Mouse (Mus musculus) liver, postnatal 0 days (tissue): Measurements from ENCODE around the gene Polr2l. TPM values are rescaled to one million over a fixed set of nuclear protein-coding genes. Genes with fewer than 3 reads are reported as not detected.
A peak's percentile ranks its signal among the peaks of the same experiment; 100 is the strongest.

ENCODE experiments used
- ATAC-seq: fragments of 200-750 bp; cut with Nextera tagmentation; 2 replicates; pipeline ENCODE4 v1.8.0; 2017; ENCODE audit warnings: mild to moderate bottlenecking, moderate library complexity
- DNase-seq: peaks from one replicate; pipeline ENCODE4 v3.0.0-alpha.2; 2016
- H3K27ac ChIP-seq: fragments of 300-500 bp; sonication (generic); 2 replicates; pipeline ENCODE4 v1.5.1; 2014; ENCODE audit warnings: antibody characterized with exemption, moderate library complexity, mild to moderate bottlenecking, low read depth
- H3K27me3 ChIP-seq: fragments of 300-500 bp; sonication (generic); 2 replicates; pipeline ENCODE4 v1.6.1; 2014; ENCODE audit warnings: low read length, control low read depth, mixed read lengths; ENCODE audit not compliant: insufficient read depth
- H3K36me3 ChIP-seq: fragments of 300-500 bp; sonication (generic); replicated peaks from 2 replicates; pipeline ENCODE4 v1.6.1; 2014; ENCODE audit warnings: mild to moderate bottlenecking, control low read depth, low read length, moderate library complexity, mixed read lengths; ENCODE audit not compliant: insufficient read depth
- H3K4me1 ChIP-seq: fragments of 300-500 bp; sonication (generic); 2 replicates; pipeline ENCODE4 v1.6.1; 2014; ENCODE audit warnings: antibody characterized with exemption, mild to moderate bottlenecking, control low read depth; ENCODE audit not compliant: insufficient read depth
- H3K4me2 ChIP-seq: fragments of 300-500 bp; sonication (generic); 2 replicates; pipeline ENCODE4 v1.6.1; 2014; ENCODE audit warnings: low read depth, mild to moderate bottlenecking, low read length, moderate library complexity, mixed read lengths
- H3K4me3 ChIP-seq: fragments of 300-500 bp; sonication (generic); 2 replicates; pipeline ENCODE4 v1.5.1; 2014; ENCODE audit warnings: low read depth, low read length
- H3K9ac ChIP-seq: fragments of 300-500 bp; sonication (generic); replicated peaks from 2 replicates; pipeline ENCODE4 v1.6.1; 2014; ENCODE audit warnings: mild to moderate bottlenecking, moderate library complexity
- H3K9me3 ChIP-seq: fragments of 300-500 bp; sonication (generic); 2 replicates; pipeline ENCODE4 v1.6.1; 2016; ENCODE audit warnings: mild to moderate bottlenecking, control low read depth, low read length, mixed read lengths
- CTCF ChIP-seq: sonication (generic); IDR thresholded peaks from 2 replicates; pipeline ENCODE4 v1.5.1; 2016; ENCODE audit warnings: antibody characterized with exemption, low read depth
- EP300 ChIP-seq: IDR thresholded peaks from 2 replicates; pipeline ENCODE4 v1.6.1; 2016; ENCODE audit warnings: antibody characterized with exemption, low read depth, mild to moderate bottlenecking
- WGBS: fragments of 180-500 bp; shearing (Covaris S2); extraction: QIAGEN DNeasy Blood & Tissue Kit; methylation state at CpG from one replicate; pipeline ENCODE4 v1.1.7; 2014; ENCODE audit not compliant: insufficient replicate concordance; 5-methylcytosine and 5-hydroxymethylcytosine counted together
- polyA plus RNA-seq: library from polyadenylated mRNA; unstranded; fragments of >200 nt; fragmentation: Nextera tagmentation; extraction: Ambion mirVana; gene quantifications from 2 replicates; pipeline ENCODE4 v1.2.1, GENCODE M21; 2015

Gene Polr2l
- polyA plus RNA-seq, 1 experiment from 2014 or later: 45.1 TPM

- no peaks in the 10 kb centered on the region for H3K9me3 ChIP-seq
- no peaks in the 10 kb centered on the region for H3K27me3 ChIP-seq
- no peak overlapping the region for H3K4me3 ChIP-seq
- no peak for TF ChIP-seq EP300
- peak; percentile 74 for TF ChIP-seq CTCF
- H3K4me1 ChIP-seq: no peaks in the 10 kb centered on the region
- no peak overlapping the region for H3K27ac ChIP-seq
- DNase-seq: peak; percentile 45
- ATAC-seq: peak; percentile 51
- no peak overlapping the region for H3K4me2 ChIP-seq
- 51% methylated on average over 2 of the region's 2 CpGs for WGBS
- no peak overlapping the region for H3K9ac ChIP-seq
- peaks cover 29% of the 10 kb centered on the region for H3K36me3 ChIP-seq
Observed at GRCm38 (mm10) chr7:141491151-141491550, 16.2 kb upstream of the Polr2l start.

GRCm38 (mm10) chr7:141487141-141487540 is 12.2 kb upstream of the Polr2l start:
- Histone ChIP-seq H3K4me2 (no peak overlapping the region), H3K9ac (no peak overlapping the region), H3K27ac (no peak overlapping the region), H3K4me3 (no peak overlapping the region), H3K27me3 (peaks cover 11% of the 10 kb centered on the region; the same call in 1 of the 2 replicates), H3K36me3 (peaks cover 23% of the 10 kb centered on the region; the same call in 1 of the 2 replicates), H3K4me1 (peaks cover 9% of the 10 kb centered on the region), H3K9me3 (no peaks in the 10 kb centered on the region)
- TF ChIP-seq EP300 (no peak), CTCF (no peak)
- 72% methylated on average over 7 of the region's 7 CpGs for WGBS
- DNase-seq: no peak
- ATAC-seq: no peak

- 89% methylated on average over 1 of the region's 1 CpGs for WGBS
- TF ChIP-seq EP300 (no peak), CTCF (no peak)
- Histone ChIP-seq H3K36me3 (peaks cover 21% of the 10 kb centered on the region; the same call in 1 of the 2 replicates), H3K27me3 (peaks cover 18% of the 10 kb centered on the region), H3K4me3 (no peak overlapping the region), H3K9me3 (no peaks in the 10 kb centered on the region), H3K27ac (no peak overlapping the region), H3K9ac (no peak overlapping the region), H3K4me2 (no peak overlapping the region), H3K4me1 (peaks cover 18% of the 10 kb centered on the region)
- ATAC-seq (no peak), DNase-seq (no peak)
Observed at GRCm38 (mm10) chr7:141486239-141486638, 11.3 kb upstream of the Polr2l start.

- Histone ChIP-seq H3K4me1 (peaks cover 23% of the 10 kb centered on the region), H3K36me3 (peaks cover 19% of the 10 kb centered on the region; the same call in 1 of the 2 replicates), H3K4me3 (no peak overlapping the region), H3K27ac (no peak overlapping the region), H3K27me3 (peaks cover 18% of the 10 kb centered on the region), H3K9ac (no peak overlapping the region), H3K9me3 (no peaks in the 10 kb centered on the region), H3K4me2 (no peak overlapping the region)
- 75% methylated on average over 2 of the region's 2 CpGs for WGBS
- ATAC-seq (no peak), DNase-seq (no peak)
- TF ChIP-seq EP300 (no peak), CTCF (no peak)
Observed at GRCm38 (mm10) chr7:141485606-141486005, 10.7 kb upstream of the Polr2l start.

- Histone ChIP-seq H3K4me1 (peaks cover 23% of the 10 kb centered on the region), H3K36me3 (peaks cover 19% of the 10 kb centered on the region; the same call in 1 of the 2 replicates), H3K4me3 (no peak overlapping the region), H3K27me3 (peaks cover 18% of the 10 kb centered on the region), H3K9ac (no peak overlapping the region), H3K9me3 (no peaks in the 10 kb centered on the region), H3K27ac (no peak overlapping the region), H3K4me2 (no peak overlapping the region)
- DNase-seq: no peak
- ATAC-seq: no peak
- 80% methylated on average over 2 of the region's 2 CpGs for WGBS
- TF ChIP-seq EP300: no peak
- no peak for TF ChIP-seq CTCF
Observed at GRCm38 (mm10) chr7:141485186-141485585, 10.3 kb upstream of the Polr2l start.

- WGBS: 67% methylated on average over 5 of the region's 5 CpGs
- Histone ChIP-seq H3K27me3 (peaks cover 18% of the 10 kb centered on the region), H3K9me3 (no peaks in the 10 kb centered on the region), H3K4me3 (no peak overlapping the region), H3K36me3 (peaks cover 19% of the 10 kb centered on the region; the same call in 1 of the 2 replicates), H3K4me2 (no peak overlapping the region), H3K4me1 (peaks cover 23% of the 10 kb centered on the region), H3K9ac (no peak overlapping the region), H3K27ac (no peak overlapping the region)
- DNase-seq (no peak), ATAC-seq (no peak)
- TF ChIP-seq EP300: no peak
- TF ChIP-seq CTCF: no peak
Observed at GRCm38 (mm10) chr7:141484186-141485120, 9.5 kb upstream of the Polr2l start.
